Mouse (Mus musculus): Measurements from ENCODE around the gene Fkbp11. TPM values are rescaled to one million over a fixed set of nuclear protein-coding genes. Genes with fewer than 3 reads are reported as not detected.

Fkbp11 gene
- polyA plus RNA-seq, 1 experiment: not detected

DNA sequence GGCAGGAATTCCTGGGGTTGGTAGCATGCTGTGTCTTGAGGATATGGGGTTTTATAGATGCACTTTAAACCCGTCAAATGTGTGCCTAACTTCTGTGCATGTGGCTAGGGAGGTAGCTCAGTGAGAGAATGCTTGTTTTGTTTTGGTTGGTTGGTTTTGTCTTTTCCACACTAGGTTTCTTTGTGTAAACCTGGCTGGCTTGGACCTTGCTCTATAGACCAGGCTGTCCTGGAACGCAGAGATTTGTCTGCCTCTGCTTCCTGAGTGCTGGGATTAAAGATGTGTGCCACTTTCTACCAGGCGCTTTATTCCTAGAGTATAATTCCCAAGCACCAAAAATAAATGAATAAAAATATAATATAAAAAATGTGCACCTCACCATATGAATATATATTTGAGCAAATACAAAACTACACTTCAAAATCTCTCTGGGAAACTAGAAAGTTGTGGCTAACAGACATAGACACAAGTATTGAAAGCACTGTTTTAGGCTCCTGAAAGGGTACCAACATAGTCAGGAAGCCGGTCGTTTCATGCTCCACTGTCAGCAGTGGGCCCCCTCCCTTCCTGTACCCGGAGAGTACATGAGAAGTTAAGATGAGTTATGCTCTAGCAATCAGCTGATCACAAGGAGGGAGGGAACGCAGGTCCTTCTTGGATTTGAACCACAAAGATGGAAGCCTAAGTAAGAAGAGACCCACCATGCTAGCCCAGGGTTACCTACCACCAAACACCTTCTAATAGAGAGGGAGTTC is 2.0 kb upstream of the Fkbp11 start:
- H3K4me3 ChIP-seq (ENCODE audit: insufficient read depth, low read depth, low read length): no peak overlapping the region
- no peak overlapping the region for H3K27ac ChIP-seq (ENCODE audit: insufficient read depth, low read depth, low read length)
- peaks cover 18% of the 10 kb centered on the region for H3K4me1 ChIP-seq (ENCODE audit: control insufficient read depth, insufficient read depth, low read length)
- 67% methylated on average over 7 of the region's 7 CpGs for WGBS
- TF ChIP-seq CTCF (IDR thresholded peaks at IDR 0.05; ENCODE audit: insufficient read depth, low read depth, low read length) (no peak), POLR2A (IDR thresholded peaks at IDR 0.05; ENCODE audit: insufficient read depth, low read depth, low read length) (no peak)

DNA sequence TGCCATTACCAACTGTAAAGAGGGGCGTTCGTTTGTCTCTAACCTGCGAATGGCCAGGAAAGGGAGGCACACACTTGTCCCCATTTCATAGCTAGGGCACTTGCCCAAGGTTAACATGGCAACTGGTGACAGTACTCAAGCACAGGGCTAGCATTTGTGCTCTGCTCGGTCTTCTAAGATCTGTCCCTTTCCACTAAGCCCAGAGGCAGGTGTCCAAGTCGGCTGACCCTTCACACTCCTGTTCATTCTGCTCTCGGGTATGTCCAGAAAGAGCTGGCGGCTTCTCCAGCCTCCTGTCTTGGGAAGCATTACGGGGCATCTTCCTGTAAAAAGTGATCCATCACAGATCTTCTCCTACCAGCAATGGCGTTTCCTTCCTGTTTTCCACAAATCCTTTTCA is 368 bp upstream of the Fkbp11 start:
- TF ChIP-seq POLR2A (IDR thresholded peaks at IDR 0.05; ENCODE audit: insufficient read depth, low read depth, low read length): no peak
- TF ChIP-seq CTCF (IDR thresholded peaks at IDR 0.05; ENCODE audit: insufficient read depth, low read depth, low read length): no peak
- Histone ChIP-seq H3K4me1 (ENCODE audit: control insufficient read depth, insufficient read depth, low read length) (peaks cover 26% of the 10 kb centered on the region), H3K4me3 (ENCODE audit: insufficient read depth, low read depth, low read length) (no peak overlapping the region), H3K27ac (ENCODE audit: insufficient read depth, low read depth, low read length) (no peak overlapping the region)
- 43% methylated on average over 9 of the region's 9 CpGs for WGBS

DNA sequence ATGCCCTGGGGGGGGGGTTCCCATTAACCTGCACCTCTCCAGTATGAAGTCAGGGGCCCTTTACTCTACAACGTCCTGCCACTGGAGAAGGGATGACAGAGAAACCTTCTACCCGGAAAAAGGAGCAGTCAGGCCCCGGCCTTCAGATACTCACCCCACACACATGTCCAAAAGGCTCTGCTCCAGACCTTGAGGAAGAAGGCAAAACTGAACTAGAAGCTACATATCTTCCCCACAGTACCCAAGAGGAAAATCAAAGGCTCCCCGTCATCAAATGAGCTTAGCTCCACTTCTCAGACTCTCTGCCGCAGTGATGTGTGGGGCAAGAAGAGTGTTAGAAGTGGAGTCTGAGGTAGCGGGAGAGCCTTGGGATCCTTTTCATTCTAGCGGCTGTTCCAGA is 1.3 kb downstream of the Fkbp11 start:
- TF ChIP-seq POLR2A (IDR thresholded peaks at IDR 0.05; ENCODE audit: insufficient read depth, low read depth, low read length) (no peak), CTCF (IDR thresholded peaks at IDR 0.05; ENCODE audit: insufficient read depth, low read depth, low read length) (no peak)
- no peak overlapping the region for H3K27ac ChIP-seq (ENCODE audit: insufficient read depth, low read depth, low read length)
- no peak overlapping the region for H3K4me3 ChIP-seq (ENCODE audit: insufficient read depth, low read depth, low read length)
- 63% methylated on average over 7 of the region's 7 CpGs for WGBS
- H3K4me1 ChIP-seq (ENCODE audit: control insufficient read depth, insufficient read depth, low read length): peaks cover 33% of the 10 kb centered on the region

DNA sequence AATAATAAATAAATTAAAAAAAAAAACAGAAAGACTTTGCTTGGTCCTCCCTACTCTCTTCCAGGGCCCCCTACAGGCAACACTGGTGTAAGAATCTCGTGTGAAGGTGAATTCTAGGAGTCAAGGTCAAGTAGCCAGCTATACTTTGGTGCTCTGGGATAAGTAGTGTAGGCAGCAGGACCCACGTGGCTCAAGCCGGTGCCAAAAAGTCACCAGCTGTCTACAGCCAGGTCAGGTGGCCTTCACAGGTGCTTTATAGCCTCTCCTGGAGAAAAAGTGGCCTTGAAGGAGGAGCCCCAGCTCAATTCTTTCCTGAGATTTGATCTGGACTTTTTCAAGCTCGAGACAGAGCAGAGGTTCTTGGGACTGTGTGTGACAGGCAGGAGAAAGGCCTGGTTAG is 1.9 kb downstream of the Fkbp11 start:
- no peak overlapping the region for H3K27ac ChIP-seq (ENCODE audit: insufficient read depth, low read depth, low read length)
- TF ChIP-seq POLR2A (IDR thresholded peaks at IDR 0.05; ENCODE audit: insufficient read depth, low read depth, low read length): no peak
- TF ChIP-seq CTCF (IDR thresholded peaks at IDR 0.05; ENCODE audit: insufficient read depth, low read depth, low read length): no peak
- peaks cover 35% of the 10 kb centered on the region for H3K4me1 ChIP-seq (ENCODE audit: control insufficient read depth, insufficient read depth, low read length)
- 91% methylated on average over 4 of the region's 4 CpGs for WGBS
- H3K4me3 ChIP-seq (ENCODE audit: insufficient read depth, low read depth, low read length): no peak overlapping the region

DNA sequence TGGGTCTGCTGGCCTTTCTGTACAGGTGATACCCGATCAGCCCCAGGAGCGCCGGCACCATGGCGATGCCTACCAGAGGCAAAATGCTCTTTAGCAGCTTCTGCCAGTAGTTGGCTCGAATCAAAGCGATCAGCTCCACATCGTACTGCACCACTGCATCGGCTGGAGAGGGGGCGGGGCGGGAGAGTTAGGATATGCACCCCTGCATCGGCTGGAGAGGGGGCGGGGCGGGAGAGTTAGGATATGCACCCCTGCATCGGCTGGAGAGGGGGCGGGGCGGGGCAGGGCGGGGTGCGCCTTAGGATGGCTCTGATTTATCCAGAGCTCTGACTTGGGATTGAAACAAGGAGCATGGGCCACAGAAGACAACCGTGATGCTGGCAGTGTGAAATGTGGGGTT is 3.6 kb downstream of the Fkbp11 start:
- H3K27ac ChIP-seq (ENCODE audit: insufficient read depth, low read depth, low read length): no peak overlapping the region
- H3K4me1 ChIP-seq (ENCODE audit: control insufficient read depth, insufficient read depth, low read length): peaks cover 35% of the 10 kb centered on the region
- H3K4me3 ChIP-seq (ENCODE audit: insufficient read depth, low read depth, low read length): no peak overlapping the region
- WGBS: 25% methylated on average over 19 of the region's 19 CpGs
- no peak for TF ChIP-seq CTCF (IDR thresholded peaks at IDR 0.05; ENCODE audit: insufficient read depth, low read depth, low read length)
- TF ChIP-seq POLR2A (IDR thresholded peaks at IDR 0.05; ENCODE audit: insufficient read depth, low read depth, low read length): no peak

DNA sequence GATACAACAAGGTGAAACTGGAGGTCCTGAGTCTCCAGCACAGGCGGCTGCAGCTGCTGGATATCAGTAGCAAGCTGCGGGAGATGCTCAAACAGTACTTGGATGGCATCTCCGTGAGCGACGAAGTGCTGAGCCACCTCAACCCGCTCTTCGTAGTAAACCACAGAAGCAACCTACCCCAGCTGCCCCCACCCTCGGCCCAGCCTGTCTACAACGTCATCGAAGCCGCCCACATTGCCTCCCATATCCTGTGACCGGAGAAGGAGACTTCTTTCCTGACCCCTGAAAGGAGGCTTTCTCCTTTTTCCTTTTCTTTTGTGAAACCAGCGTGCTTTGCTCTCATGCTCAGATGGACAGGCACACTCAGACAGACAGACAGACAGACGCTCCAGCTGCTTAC is 5.1 kb downstream of the Fkbp11 start:
- peaks cover 30% of the 10 kb centered on the region for H3K4me1 ChIP-seq (ENCODE audit: control insufficient read depth, insufficient read depth, low read length)
- WGBS: 49% methylated on average over 14 of the region's 14 CpGs
- no peak overlapping the region for H3K27ac ChIP-seq (ENCODE audit: insufficient read depth, low read depth, low read length)
- TF ChIP-seq CTCF (IDR thresholded peaks at IDR 0.05; ENCODE audit: insufficient read depth, low read depth, low read length) (no peak), POLR2A (IDR thresholded peaks at IDR 0.05; ENCODE audit: insufficient read depth, low read depth, low read length) (no peak)
- H3K4me3 ChIP-seq (ENCODE audit: insufficient read depth, low read depth, low read length): no peak overlapping the region

DNA sequence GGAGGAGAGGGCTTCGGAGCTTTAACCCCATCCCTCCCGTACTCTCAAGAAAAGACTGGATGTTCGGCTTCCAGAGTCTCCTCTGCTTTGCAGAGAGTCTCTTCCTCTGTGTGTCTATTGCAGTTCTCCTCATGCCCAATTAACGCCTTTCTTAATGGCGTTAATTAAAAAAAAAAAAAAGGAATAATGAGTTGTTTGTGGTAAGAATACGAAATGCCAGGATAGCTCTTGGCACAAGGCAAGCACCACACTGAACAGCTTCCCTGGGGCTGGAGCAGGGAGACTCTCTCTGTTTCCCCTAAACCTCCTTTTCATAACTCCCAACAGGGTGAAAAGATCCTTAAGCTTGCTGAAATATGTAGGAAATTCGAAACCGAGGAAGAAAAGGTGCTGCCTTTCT is 5.8 kb downstream of the Fkbp11 start:
- H3K4me1 ChIP-seq (ENCODE audit: control insufficient read depth, insufficient read depth, low read length): peaks cover 24% of the 10 kb centered on the region
- no peak for TF ChIP-seq CTCF (IDR thresholded peaks at IDR 0.05; ENCODE audit: insufficient read depth, low read depth, low read length)
- TF ChIP-seq POLR2A (IDR thresholded peaks at IDR 0.05; ENCODE audit: insufficient read depth, low read depth, low read length): no peak
- H3K4me3 ChIP-seq (ENCODE audit: insufficient read depth, low read depth, low read length): no peak overlapping the region
- no peak overlapping the region for H3K27ac ChIP-seq (ENCODE audit: insufficient read depth, low read depth, low read length)
- WGBS: 38% methylated on average over 8 of the region's 8 CpGs

DNA sequence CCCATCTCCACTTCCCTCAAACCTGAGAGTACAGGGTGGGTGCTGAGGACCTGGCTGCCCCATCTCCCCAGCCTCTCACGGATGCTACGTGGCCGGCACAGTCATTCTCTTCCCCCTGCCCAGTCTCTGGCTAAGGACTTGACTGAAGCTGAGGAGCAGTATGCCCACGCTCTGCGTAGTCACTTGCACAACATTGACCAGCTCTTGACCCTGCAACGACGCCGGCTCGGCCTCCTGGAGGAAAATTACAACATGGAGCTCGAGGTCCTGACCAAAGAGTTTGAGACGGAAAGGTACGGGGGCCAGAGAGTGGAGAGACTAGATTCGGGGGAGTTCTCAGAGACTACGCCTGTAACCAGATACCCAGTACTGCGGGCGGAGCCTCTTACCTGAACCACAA is 10.7 kb downstream of the Fkbp11 start:
- peaks cover 6% of the 10 kb centered on the region; the same call in 1 of the 2 replicates for H3K4me1 ChIP-seq (ENCODE audit: control insufficient read depth, insufficient read depth, low read length)
- 84% methylated on average over 16 of the region's 16 CpGs for WGBS

DNA sequence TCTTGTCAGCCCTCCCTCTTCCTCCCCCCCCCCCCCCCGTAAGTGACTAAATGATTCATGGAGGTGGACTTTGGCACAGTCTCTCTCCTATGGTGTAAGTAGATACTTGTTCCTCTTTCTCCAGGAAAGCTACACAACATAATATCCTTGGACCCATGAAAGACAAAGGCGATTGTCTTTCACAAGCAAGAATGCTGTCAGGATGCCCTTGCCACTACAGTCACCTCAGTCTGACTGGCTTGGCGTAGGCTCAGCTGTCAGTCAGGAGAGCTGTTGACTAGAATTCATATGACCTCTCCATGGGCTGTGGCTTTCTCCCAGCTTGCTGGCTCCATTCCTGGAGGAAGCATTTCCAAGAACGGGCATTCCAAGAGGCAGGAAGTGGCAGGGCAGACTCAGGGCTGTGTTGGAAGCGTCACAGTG is 13.8 kb downstream of the Fkbp11 start:
- no peaks in the 10 kb centered on the region for H3K4me1 ChIP-seq (ENCODE audit: control insufficient read depth, insufficient read depth, low read length)
- no peak for TF ChIP-seq POLR2A (IDR thresholded peaks at IDR 0.05; ENCODE audit: insufficient read depth, low read depth, low read length)
- TF ChIP-seq CTCF (IDR thresholded peaks at IDR 0.05; ENCODE audit: insufficient read depth, low read depth, low read length): no peak
- H3K27ac ChIP-seq (ENCODE audit: insufficient read depth, low read depth, low read length): no peak overlapping the region
- H3K4me3 ChIP-seq (ENCODE audit: insufficient read depth, low read depth, low read length): no peak overlapping the region
- 54% methylated on average over 5 of the region's 5 CpGs for WGBS

More for the DNA sequence above, 10.7 kb downstream of the Fkbp11 start:
- Histone ChIP-seq H3K4me3 (ENCODE audit: insufficient read depth, low read depth, low read length) (no peak overlapping the region), H3K27ac (ENCODE audit: insufficient read depth, low read depth, low read length) (no peak overlapping the region)
- no peak for TF ChIP-seq CTCF (IDR thresholded peaks at IDR 0.05; ENCODE audit: insufficient read depth, low read depth, low read length)
- TF ChIP-seq POLR2A (IDR thresholded peaks at IDR 0.05; ENCODE audit: insufficient read depth, low read depth, low read length): no peak

Measured in olfactory bulb, adult 2 months (tissue).